Mouse (Mus musculus): ENCODE data around the gene Cd180. TPM values are rescaled to one million over a fixed set of nuclear protein-coding genes. Genes with fewer than 3 reads are reported as not detected.
"Not testable (repeated sequence)": the region's sequence is repeated elsewhere in the genome, so short reads cannot be mapped to it uniquely, and the experiment has no call there.

Gene Cd180
- total RNA-seq (2021) (1 to 10 TPM; 1.2 to 2.7 TPM), polyA plus RNA-seq (2012; rRNA removed) (3.1 and 3.5 TPM in 2 replicates)
- long read RNA-seq, partial matches to known transcripts = 0 of 1 reads
- long read RNA-seq, other reads (novel, unspliced or antisense) = 1 of 1 reads

DNA sequence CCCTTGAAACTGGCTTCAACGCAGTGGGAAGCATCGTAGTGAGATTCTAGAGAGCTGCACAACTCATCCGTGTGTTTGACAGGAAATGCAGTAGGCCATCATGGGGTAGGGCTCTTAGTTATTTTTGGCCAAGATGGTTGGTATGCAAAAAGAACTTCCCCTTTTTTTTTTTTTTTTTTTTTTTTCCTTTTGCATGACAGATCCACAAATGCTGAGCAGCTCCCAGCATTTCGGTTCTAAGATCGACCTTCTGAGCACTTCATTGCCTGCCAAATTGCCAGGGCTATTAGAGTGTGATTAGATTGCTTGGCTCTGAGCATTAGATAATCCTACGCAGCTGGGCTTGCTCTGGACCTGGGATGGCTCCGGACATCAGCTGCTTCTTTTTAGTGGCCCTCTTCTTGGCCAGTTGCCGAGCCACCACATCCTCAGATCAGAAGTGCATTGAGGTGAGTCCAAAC is at the start of gene Cd180:
Gene Cd180, plus strand, starts transcription at position 218 of the 461 bp plus-strand sequence.
- DNase-seq = peak; percentile 29

DNA sequence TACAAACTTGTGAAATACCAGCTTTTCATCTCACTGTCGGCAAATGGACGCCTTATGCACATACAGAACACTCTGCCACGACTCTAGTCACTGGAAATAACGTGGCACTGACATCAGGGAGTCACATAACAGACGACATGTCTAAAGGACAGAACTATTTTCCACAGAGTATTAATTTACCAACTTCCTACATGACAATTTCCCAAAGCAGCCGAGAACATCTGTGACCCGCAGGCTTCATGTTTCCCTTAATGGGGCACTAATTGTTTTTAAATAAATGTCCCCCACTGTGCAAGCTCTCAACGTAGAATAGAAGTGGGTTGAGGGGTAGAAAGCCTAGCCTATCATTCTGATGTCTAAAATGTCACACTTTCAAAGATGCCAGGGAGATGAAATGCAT is 49.0 kb upstream of the Cd180 start:
- no peak for DNase-seq

DNA sequence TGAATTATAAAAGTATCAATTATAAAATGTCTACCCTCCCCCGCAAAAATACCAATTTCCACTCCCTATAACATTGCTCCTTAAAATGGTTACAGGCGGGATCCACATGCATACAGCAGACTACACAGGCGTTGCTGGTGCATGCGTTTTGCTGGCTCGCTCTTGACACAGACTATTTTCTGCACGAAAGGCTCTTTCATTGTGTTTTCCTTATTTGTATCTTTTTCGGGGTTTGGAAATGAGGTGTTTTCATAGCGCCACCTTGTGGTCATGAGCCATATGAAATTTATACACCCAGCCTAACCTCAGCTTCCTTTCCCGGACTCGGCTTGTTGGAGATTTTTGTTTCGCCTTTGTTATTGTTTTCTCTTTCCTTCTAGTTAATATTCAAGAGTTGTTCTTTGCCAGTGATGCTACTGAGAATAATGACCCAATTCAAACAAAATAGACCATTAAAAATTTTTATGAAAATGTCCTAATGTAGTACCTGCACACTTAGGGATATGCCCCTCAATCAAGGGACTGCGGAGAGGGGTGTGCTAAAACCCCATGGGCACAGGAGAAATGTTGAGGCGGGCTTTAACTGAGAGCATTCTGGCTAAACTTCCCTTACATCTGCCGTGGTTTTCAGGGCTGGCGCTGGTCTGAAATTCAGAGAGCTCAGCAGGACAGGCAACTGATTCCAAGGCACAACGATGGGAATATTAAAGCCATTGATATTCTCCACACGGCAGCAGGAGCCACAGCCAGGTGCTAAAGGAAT is 48.4 kb upstream of the Cd180 start:
- DNase-seq = peak; percentile 59

DNA sequence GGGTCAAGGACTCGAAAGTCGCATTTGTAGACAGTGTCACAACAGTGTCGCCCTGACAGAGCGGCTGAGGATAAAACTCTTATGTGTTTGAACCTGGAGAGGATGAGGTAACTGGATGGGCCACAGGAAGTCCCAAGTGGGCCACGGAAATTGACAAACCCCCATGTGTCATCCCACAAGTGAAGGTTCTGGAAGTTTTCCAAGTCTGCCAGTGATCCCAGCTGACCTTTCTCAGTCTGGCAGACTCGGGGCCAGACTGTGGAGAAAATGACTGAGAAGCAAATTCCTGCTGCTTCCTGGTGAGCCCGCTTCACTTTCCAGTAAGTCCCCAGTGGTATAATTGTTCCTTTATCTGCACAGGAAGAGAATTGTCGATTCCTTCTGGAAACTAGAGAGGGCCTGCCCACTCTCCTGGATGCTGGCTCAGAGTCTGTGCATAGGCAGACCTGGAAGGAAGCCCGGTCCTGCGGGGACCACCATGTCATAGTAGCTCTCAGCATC is 47.0 kb upstream of the Cd180 start:
- peak; percentile 64 for DNase-seq

DNA sequence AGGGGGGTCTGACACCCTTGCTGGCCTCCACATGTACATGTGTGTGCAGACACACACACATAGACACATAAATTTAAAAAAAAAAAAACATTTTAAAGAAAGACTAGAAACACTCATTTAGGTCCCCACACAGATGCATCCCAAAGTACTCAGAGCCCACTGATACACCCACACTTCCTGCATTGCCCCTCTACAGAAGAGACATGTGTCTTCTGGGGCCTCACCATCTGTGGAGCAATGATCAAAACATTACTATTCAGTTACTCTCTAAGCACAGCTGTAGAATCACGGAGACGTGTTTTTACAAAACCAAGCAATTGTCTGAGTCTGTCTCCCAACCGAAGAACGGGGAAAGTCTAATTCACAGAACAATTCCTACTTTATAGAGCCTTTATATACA is 45.8 kb upstream of the Cd180 start:
- DNase-seq = no peak

DNA sequence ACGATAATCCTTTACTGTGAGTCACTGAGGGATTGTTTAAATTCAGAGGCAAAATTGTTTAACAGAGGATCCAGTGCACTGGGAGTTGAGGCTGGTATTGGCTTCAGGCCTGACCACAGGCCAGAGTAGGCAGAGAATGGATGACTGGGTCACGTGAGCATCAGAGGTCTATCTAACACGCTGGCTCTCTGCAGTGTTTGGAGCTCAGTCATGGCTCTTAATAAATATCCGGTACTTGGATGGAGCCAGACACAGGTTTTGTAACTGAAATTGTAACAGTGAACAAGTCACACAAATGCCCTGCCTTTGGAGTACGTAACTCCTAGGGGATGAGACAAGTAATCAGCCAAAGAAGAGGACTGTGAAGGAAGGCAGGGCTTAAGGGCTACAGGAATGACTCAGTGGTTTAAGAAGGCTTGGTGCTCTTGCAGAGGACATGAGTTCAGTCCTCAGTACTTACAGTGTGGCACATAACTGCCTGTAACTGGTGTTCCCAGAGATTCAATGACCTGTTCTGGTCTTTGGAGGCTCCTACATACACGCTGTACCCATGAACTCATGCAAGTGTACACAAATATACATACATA is 41.0 kb upstream of the Cd180 start:
- DNase-seq = no peak

DNA sequence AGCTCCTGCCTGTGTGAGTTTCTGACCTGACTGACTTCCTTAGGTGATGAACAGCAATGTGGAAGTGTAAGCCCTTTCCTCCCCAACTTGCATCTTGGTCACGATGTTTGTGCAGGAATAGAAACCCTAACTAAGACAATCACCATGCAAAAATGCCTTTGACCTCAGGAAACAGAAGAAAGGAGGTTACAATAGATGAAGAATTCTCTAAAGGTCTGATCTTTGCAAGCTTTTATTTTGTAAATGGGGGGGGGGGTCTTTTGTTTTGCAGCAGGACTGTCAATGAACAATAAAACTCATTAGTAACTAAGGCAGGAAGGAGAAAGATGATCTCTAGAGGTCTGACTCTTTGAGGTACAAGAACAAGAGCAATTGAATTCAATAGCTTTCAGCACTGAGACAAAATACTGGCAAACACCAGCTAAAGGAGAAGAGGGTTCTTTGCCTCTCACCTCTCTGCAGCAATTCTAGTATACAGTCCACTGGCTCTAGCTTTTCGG is 38.2 kb upstream of the Cd180 start:
- no peak for DNase-seq

DNA sequence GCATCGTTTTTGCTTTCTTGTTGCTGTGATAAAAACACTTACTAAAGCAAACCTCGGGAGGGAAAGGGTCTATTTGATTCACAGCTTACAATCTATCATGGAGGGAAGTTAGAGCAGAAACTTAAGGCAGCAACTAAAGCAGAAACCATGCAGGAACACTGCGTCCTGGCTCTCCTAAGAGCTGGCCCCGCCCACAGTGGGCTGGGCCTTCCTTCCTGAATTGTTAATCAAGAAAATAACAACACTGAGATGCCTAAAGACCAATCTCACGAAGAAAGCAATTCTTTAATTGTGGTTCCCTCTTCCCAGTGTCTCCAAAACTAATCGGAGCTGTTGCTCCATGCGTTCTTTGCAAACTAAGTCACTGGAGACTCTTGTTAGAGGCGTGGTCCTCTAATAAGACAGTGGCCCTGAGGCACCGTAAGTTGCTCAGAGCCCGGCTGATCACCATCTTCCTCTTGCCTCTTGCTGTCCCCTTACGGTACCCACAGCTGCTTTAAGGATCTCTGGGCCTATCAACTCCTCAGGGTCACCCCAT is 37.1 kb upstream of the Cd180 start:
- no peak for DNase-seq

DNA sequence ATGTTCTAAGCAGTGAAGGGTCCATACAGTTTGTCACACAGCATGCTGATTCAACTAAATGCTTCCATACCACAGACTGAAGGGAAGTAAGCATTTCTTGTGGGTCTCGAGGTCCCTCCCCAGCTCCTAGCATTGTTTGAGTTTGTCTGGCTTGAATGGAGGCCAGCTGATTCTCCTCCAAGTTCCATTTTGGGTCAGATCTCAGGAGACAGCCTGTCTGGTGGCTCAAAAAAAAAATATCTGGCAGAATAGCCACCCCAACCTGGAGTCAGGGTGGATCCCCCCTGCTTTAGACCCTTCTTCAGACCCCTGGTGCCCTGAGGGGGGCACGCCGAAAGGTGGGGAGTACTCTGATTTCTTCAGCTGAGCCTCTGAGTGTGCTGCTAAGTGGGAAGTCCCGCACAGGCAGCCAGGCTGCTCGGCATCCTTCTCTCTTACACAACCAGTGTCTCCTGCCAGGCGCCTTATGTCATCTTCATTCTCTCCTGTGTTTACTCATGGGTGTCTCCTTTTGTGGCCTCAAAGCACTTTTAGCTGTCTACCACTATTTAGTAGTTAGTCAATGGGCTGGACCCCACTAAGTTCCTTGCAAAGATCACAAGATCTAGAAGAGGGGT is 35.0 kb upstream of the Cd180 start:
- DNase-seq = peak; percentile 50

DNA sequence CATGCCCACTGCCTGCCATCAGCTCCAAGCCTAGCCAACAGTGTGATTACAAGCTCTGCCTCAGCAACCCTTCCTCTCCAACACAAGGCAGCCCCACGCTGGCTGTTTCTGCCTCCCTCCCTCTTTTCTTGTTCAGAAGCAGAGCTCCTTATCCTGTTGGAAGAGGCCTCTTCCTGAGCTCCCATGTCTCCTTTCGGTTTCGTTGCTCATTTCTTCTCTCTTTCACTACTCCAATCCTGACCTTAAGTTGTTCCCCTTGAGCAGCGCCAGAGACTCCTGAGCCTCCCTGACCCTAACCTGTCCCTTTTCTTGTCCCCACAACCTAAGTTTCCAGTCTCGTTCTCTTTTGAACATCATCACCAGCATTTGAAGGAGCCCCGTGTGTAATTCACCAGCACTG is 29.3 kb upstream of the Cd180 start:
- no peak for DNase-seq

DNA sequence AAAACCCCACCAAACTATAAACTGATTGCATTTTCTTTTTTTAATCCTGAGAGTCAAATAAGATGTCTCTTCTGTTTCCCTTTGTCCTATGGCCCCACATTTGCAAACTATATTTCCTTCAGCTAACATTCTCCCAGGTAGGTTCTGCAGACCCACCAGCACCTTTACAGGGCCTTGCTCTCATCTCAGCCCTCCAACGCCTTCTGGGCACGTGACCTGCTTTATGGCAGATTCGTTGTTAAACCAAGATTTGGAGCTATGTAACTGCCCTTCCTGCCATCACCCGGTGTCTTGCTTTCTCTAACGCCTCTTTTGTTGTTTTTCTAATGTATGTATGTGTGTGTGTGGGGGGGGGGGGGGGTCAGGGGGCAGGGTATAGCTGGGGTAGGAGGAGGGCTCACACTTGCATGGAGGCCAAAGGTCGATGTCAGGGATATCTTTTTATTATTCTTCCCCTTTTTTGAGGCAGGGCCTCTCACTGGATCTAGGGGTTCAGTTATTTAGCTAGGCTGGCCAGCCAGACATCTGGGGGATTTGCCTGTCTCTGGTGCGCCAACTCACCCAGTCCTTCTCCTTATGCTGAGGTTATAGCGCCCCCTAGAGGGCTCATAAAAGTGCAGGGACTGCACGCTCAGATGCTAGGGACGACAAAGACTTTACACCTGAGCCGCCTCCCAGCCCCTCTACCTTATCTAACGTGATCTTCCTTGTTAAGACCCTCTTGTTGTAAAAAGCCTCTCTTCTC is 28.3 kb upstream of the Cd180 start:
- DNase-seq = no peak

DNA sequence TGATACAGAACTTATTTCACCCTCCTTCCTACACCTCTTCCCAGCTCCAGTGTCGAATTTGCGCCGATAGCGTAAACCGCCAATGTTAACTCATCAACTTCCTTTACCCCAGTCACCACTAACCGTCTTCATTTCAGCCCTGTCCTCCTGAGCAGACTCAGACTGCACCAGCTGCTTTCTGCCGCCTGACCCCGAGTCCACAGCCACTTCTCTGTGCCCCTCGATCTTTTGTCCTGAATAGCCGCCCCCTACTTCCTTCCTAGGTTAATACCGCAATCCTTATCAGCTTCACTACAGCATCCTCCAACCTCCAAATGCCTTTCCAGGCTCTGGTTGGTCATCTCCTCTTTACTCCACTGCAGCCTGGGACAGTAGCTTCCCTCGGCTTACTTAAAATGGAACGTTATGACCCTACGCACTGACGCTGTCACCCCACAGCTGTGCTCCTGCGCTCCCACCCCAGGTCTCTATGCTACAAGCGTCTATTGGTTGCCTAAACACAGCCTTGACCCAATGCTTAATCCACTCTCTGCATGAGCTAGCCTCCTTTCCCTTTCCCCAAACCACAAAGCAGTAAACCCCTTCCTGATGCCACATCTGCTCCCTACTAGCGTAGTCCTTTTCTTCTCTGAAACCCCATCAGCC is 27.6 kb upstream of the Cd180 start:
- DNase-seq = no peak

DNA sequence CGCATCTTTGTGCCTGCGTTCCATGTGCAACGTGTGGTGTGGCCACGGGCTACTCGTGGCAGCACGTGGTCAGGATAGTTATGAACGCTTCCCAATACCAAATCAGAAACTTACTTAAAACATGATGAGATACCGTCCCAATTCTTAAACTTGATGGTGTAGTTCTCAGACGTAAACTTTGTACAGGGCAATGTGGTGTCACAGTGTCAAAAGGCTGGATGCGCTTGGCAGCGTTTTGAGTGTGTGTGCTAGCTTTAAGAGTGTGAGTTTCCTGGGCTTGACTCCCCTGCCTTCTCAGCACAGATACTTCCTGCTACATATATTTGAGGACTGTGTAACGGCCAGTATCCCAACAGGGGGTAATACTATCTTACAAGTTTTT is 27.1 kb upstream of the Cd180 start:
- no peak for DNase-seq

DNA sequence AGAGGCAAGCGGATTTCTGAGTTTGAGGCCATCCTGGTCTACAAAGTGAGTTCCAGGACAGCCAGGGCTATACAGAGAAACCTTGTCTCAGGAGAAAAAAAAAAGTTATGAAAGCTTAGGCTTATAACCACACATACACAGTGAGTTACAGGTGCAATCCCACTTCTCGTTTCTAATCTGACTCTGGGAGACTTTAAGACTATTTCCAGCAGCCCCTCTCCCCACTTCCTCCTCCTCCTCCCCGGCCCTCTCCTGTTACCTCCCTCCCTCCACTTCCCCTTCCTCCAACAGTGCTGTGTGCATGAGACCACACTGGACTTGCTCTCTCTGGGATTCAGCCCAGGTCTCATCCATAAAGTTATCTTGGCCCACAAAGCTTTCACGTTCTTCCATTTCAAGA is 26.6 kb upstream of the Cd180 start:
- no peak for DNase-seq

DNA sequence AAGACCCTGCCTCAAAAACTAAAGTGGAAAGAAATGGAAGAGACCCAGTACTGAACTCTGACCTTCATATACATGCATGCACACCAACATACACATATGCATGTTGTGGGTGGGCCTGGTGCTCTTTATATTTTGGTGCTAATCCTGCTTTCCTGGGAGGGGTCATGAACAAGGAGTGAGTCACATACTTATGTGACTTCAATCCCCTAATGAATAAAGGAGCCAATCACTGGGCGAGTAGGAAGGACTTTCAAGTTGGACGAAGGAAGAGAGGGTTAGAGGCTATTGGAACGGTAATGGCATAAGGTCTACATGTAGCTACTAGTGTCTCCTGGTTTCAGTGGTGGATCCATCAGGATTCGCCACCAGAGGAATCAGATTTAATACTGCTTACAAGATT is 26.0 kb upstream of the Cd180 start:
- DNase-seq = no peak

DNA sequence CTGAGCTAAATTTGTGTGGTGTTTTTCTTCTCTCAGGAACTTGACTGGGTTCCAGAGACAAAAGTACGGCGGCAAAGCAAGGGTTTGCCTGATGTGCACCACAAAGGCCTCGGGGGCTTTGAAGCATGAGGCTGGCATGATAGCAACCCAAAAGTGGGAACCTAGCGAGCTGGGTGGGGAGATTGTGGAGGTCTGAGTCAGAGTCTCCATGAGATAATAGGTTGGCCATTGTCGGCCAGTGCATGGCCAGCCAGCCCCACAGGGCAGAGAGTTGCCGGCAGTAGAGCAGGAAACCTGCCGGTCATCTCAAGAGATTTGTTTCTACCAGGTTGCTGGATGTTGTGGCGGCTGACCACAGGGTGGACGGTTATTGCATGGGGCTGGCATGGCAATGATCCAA is 25.5 kb upstream of the Cd180 start:
- no peak for DNase-seq

DNA sequence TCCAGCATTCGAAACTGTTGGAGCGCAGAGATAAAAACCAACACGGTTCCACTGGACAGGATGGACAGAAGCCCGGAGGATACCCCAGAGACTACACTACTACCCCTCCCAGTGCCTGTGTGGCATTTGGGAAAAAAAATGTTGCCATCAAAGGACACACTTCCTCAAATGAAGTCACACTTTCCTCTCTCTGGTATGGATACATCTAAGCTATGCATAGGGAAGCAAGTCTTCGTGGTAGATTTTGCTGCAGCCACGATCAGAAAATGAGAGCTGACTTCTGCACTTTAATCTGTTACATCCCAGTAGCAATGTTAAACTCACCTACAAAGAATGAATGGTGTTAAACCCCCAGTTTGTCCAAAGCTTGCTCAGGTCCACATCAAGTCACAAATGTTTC is 24.4 kb upstream of the Cd180 start:
- no peak for DNase-seq

DNA sequence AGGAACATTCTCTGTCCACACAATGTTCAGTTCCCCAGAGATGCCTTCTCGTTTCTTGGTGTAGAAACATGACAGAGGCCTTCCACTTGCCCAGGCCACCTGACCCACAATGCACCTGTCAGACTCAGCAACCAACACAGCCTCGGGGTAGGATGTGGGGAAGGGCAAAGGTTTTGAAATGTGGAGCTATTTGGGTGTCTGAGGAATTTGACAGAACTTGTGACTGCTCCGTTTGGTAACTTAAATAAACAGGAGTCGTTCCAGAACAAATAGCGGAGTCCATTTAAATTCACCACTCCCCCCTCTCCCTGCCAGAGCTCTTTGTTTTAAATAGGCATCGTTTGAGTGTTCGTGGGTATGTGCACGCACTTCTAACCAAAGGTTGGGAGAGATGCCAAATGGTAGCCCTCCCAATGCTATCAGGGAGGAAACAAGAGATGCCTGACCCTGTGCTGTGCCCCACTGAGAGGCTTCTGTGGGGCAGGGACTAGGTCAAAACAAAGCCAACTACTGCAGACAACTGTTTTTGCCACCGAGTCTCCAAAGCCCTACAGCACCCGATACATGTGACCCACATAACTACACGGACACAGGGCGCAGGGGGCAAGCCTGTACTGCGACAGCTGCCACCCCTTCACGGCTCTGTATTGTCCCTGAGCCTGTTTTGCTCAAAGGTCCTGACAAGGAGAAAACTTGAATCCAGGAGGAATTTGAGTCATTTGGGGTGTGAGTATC is 23.7 kb upstream of the Cd180 start:
- no peak for DNase-seq

DNA sequence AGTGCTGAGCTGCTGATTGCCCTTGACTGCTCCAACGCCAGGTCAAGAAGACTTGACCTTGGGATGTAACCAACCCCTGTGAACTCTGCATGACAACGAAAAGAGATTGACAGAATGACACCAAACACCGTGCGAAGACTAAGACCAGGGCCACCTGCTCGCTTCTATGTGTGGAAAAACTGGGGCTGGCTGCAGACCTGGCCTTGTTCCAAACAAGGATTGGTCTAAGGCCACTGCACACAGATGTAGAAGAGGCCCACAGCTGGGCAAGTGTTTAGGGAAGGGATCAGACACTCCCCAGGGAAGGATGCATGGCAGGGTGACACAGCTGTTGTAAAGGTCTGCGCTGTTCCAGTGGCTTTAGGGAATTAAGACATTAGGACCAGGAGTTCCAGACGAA is 22.9 kb upstream of the Cd180 start:
- DNase-seq = no peak

DNA sequence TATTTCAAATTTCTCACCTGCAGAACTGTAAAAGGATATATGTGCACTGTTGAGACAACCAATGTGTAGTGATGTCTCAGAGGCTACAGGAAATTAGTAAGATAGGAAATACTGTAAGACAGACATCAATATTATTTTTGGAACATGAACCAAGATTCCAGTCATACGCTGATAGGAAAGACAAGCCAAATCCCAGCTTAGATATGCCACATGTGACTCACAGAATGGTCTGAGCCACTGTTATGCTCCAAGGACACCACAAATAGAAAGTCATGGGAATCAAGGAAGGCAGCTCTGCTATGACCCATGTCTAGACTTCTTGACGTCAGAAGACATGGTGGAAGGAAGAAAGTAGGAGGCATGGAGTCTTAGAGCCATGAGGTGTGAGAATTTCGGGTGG is 19.3 kb upstream of the Cd180 start:
- DNase-seq = no peak

DNA sequence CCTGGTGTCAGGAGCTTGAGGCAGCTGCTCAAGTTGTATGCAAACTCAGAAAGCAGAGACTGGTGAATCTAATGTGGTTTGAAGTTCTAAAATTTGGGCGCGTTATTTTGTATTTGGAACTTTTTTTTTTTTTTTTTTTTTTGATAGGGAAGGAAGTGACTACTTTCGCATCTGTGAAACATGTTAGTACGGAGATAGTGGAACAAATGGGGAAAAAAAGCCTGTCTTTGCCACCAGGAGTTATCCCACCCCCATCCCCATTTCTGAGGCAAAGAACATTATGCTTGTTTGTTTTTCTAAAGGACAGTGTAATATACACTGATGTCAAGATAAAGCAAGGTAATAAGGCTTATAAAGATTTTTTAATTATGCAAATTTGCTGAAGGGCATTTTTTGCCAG is 15.8 kb upstream of the Cd180 start:
- DNase-seq = not testable (repeated sequence)
